Mouse (Mus musculus) cerebellum, postnatal 14 days (tissue): ENCODE data around the gene Vmn2r85.
A peak's percentile ranks its signal among the peaks of the same experiment; 100 is the strongest.
"Not testable (repeated sequence)": the region's sequence is repeated elsewhere in the genome, so short reads cannot be mapped to it uniquely, and the experiment has no call there.

ENCODE experiments used
- DNase-seq, 2 experiments: peaks; one replicate each; pipeline ENCODE4 v3.0.0; 2021; ENCODE audit warnings: mixed read lengths in 2 of 2

The Vmn2r85 gene

DNA sequence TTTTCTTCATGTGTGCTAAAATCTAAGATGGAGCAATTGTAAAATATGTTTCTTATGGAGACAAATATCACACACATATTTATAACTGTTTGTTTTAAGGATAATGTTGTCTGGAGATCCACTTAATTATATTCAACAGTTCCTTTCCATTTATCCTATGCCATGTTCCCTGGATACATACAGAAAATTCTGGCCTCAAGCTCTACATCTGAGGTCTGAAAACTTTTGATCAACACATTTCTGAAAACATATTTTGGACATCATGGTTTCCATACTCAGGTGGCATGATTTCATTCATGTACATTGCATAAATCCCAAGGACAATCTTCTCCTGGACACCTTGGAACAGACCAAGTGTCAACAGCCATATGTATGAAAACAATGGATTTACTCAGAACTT, at the start of gene Vmn2r85:
TSS of gene Vmn2r85 (minus strand) at position 101 of the 400 bp plus-strand sequence.
- not testable (repeated sequence) for DNase-seq

DNA sequence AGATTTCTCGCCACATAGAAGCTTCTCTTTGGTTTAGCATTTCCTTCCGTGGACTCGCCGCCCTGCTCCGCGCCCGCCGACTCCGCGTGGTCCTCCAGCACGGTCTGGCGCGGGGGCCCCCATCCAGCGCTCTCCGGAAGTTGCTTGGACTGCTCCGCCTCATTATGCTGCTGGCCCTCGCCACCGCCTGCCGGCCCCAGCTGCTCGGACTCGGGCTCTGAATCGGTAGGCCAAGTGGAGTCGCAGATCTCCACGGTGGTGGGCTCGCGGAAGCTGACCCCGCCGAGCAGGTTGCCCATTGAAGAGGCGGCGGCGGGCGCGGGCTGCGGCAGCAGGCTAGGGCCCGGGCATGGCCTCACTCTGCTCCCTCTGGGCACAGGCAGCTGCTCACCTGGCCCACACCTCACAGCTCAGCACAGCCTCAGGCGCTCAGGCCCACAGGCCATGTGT, 40.8 kb upstream of the Vmn2r85 start:
- peak; percentile 56 to 62 for DNase-seq

DNA sequence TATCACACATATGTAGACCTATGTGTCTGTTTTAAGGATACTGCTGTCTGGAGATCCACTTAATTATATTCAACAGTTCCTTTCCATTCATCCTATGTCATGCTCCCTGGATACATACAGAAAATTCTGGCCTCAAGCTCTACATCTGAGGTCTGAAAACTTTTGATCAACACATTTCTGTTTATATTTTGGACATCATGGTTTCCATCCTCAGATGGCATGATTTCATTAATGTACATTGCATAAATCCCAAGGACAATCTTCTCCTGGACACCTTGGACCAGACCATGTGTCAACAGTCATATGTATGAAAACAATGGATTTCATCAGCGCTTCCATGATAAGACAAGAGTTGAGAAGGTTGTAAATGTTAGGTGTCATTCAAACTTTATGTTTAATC, 26.4 kb upstream of the Vmn2r85 start, which contains the start of gene Vmn2r86:
TSS of gene Vmn2r86 (minus strand) at position 101 of the 400 bp plus-strand sequence.
- not testable (repeated sequence) for DNase-seq

DNA sequence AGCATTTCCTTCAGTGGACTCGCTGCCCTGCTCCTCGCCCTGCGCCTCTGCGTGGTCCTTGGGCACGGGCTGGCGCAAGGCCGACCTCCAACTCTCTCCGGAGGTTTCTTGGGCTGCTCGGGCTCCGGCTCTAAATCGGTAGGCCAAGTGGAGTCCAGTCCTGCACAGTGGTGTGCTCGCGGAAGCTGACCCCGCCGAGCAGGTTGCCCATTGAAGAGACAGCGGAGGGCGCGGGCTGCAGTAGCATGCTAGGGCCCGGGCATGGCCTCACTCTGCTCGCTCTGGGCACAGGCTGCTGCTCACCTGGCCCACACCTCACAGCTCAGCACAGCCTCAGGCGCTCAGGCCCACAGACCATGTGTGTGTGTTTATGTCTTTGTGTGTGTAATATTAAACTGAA, 15.3 kb upstream of the Vmn2r85 start:
- peak in 1 of 2 experiments; percentile 2 for DNase-seq

DNA sequence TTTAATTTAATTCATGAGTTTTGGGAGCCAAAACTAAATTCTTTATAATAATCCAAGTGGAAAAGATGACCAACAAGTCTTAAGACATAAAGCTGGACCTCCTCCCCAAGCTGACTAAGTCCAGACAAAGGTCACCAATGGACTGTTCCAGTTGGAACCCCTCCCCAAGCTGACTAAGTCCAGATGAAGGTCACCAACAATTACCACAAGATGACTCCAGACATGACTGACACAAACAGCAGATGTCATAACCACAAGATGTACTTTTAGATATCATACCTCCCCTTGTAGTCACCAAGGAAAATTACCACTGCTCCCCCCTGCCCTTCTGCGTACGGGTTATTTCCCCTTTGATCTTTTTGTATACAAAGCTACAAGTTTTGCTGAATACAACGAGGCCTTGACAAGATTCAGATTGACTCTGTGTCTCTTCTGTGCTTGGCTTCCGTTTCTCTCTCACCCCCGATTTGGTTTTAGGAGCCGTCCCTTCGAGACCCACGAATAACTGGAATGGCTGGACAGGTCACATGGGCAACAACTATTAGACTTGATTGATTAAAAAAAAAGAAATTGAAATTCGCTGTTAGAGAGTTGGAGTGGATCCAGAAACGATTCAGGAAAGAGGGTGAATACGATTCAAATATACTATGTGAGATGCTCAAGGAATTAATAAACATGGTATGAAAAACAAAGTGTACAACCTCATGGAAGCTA, 4.8 kb upstream of the Vmn2r85 start:
- not testable (repeated sequence) for DNase-seq

DNA sequence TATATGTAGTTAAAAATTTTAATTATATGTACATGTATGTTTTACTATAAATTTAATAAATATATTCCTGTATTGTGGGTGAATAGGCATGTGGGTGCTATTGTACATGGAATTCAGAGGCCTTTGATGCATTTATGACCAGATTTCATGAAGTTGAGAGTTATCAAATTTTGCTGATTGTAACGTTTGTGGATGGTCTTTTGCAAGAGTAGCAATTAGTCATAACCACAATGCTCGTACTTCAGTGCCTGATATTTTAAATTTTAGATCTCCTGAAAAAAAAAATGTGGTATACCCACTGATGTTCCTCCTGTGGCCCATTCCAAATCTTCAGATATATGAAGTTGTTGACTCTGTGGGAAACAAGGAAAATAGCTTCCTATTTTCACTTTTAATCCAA, 7.1 kb downstream of the Vmn2r85 start:
- DNase-seq = not testable (repeated sequence)

DNA sequence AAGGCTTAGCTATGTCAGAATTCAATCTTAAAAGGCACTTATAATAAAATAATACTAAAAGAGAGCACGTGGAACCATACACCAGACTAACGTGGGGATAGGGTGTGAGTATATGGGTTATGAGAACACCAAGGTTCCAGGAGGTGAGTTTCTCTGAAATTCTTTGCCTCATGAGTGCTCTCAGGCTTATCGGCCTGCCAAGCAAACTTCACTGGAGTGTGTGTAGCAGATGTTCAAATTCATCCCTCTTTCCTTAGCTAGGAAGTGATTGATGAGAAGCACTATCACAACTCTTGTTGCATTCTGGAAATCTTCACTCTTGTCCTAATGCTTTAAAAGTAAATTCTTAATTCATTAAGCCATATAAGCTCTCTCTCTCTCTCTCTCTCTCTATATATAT, 9.1 kb downstream of the Vmn2r85 start:
- DNase-seq = no peak

DNA sequence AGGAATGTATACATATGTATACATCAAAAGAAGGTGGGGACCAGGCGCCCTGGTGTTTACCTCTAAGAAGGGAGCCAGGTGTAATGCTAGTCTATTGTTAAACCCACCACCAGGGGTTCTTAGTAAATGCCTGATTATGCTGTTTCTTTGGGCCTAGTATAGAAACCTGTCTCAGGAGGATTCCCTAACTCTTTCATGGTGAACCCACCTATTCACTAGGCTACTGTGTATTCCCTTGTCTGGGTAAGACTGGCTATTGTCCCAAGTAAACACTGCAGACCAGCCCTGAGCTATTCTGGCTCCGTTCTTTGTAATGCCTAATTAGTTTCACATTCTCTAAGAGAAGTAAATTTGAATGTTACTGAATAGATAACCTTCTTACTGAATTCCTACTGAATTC, 9.5 kb downstream of the Vmn2r85 start:
- DNase-seq = not testable (repeated sequence)

DNA sequence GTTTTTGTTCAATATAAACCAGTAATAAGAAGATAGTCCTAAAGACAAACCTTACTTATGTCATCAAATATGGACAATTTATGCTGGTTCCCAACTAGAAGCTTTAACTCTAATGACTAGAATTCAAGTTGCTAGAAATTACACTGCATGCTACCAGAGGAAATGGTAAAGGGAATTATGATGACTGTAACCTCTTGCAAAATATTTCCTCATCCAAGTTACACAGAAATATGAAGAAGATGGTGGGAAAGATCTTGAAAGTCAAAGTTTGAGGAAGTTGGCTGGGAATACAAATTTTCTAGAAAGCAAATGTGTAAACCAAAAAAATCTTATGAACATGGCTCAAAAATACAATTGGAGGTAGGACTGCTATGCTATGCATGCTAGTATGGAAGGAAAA, 13.2 kb downstream of the Vmn2r85 start:
- DNase-seq = not testable (repeated sequence)

DNA sequence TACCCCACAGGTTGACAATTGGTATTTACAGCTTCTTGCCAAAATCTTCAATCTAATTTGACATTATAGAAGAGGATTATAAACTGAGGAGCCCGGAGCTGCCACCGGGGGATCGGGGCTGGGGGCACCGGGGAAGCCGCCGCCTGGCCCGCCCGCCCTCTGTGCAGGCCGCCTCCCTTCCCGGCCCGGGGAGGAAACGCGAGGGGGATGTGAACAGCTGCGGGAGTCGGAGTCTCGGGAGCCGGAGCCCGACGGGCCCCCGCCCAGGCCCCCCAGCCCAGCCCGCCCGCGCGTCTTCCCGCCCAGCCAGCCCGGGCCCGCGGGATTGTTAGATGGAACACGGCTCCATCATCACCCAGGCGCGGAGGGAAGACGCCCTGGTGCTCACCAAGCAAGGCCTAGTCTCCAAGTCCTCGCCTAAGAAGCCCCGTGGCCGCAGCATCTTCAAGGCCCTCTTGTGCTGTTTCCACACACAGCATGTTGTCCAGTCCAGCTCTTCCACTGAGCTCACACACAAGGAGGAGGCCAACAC, 17.3 kb downstream of the Vmn2r85 start:
- DNase-seq = not testable (repeated sequence)

DNA sequence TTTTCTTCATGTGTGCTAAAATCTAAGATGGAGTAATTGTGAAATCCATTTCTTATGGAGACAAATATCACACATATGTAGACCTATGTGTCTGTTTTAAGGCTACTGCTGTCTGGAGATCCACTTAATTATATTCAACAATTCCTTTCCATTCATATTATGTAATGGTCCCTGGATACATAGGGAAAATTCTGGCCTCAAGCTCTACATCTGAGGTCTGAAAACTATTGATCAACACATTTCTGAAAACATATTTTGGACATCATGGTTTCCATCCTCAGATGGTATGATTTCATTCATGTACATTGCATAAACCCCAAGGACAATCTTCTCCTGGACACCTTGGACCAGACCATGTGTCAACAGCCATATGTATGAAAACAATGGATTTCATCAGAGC, 35.3 kb downstream of the Vmn2r85 start, which contains the start of gene Vmn2r84:
TSS of gene Vmn2r84 (minus strand) at position 101 of the 400 bp plus-strand sequence.
- DNase-seq = no peak

DNA sequence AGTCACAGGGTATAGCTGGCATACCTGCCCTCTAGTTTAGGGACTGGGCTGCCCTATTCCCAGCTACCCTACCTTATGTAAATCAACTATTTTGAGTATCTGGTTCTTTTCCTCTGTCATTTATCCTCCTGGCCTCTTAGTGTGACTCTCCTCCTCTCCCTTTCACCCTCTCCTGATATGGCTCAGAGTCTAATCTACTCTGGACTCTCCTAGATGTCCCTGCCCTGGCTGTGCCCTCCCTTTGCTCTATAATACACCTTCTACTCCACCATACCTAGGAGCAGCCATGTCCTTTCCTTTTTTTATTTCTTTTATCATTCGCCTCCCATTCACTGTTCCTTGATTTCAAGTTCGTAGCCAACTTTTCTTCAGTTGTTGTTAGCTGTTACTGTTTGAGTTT, 54.4 kb downstream of the Vmn2r85 start:
- no peak for DNase-seq

DNA sequence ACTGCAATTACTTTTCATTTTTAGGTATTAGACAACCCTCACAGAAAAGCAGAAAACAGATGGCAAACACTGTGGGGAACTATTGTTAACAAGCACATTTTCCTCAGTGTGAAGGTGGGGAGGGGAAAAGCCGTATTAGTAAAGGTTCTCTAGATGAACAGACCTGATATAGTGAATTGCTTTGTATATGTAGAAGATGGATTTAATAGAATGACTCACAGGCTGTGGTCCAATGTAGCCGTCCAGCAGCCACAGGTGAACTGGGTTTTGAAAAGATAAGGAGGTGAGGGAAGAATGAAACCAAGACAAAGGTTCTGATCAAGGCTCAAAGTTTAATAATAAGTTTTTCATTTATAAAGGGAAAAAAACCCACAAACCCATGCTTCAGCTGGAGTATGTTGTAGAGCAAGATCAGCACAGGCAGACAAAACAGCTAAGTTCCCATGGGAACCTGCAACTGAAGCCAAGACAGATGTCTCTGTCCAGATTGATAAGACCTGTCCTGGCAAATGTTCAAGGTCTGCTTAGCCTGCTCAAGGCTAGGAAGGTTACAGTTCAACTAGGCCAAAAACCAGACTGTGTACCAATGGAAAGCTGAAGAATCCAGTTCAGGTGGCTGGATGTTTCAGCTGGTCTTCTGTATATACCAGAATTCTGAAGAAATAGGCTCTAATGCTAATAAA, 56.9 kb downstream of the Vmn2r85 start:
- no peak for DNase-seq

DNA sequence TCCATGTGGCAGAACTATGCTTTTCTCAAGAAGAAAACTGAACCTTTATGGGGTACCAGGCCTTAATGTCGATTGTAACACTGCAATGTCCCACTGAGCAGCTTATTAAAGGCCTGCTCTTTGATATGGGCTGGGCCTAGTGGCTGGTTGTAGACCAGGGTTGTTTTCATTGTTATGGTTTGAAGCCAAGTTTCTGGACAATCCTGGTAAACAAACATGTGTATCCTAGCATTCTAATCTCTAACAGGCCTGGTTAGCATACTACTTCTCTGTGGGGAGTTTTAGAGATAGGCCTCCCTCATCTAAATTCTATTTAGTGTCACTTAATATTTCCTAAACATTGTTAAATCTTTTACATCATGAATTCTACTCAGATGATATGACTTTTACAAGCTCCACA, 57.9 kb downstream of the Vmn2r85 start:
- no peak for DNase-seq

DNA sequence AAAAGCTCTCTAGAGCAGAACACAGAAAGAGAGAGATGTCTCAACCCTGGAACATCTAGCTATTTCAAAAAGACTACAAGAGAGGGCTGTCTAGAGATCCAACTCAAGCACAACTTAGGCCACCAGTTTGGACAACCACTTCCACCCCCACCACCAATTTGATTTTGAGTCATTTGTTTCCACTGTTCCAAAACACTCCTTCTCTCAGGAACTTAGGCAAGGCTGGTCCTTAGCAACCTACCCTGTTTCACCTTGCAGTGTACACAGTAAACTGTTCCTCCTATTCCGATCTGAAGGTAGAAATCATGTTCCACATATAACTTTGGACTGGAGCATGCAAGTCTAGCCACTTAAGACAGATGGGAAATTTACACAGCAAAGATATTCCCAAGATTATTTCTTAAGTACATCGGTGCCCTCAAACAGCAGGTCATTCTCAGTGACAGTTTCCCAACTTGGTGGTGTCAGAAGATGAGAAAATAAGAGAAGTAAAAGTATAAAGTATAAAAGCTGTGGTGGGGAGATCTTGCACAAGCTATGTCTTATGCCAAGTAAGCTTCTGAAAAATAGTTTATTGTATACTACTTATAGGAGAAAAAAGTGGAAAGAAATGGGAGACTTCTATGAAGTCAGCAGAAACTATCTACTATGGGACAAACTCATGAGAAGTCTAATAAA, 59.4 kb downstream of the Vmn2r85 start:
- no peak for DNase-seq

DNA sequence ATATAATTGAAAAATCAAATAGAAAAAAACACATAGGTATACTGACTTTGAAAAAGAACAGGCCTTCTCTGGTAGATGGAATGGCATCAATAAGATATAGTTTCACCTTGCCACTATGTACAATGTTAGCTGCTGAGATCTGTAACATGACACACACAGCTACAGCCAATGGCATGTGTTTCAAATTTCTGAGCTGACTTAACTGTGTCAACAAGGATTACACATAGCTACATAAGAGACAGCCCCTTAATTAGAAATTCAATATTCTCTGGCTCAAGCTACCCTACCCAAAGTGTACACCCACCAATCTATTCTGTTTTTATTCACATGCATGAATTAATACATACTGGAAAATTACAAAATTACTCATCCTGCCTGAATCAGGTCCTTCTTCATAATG, 61.1 kb downstream of the Vmn2r85 start:
- DNase-seq = no peak

DNA sequence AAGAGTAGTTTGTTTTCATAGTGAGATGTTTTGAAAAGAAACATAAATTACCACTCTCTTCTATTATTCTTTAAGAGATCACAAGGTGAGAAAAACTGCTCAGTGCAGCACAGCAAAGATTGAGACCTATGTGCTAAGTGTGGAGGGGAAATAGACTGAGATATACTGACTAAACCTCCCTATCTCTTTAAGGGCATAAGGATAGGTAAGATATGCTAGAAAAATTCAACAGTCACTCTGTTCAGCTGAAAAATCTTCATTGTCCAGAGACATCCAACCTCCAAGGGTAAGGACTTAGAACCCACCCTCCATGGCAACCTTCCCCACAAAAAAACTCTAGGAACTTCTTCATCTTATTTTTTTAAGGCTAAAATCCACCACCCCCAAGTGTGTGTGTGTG, 64.7 kb downstream of the Vmn2r85 start:
- DNase-seq = no peak
